Mouse (Mus musculus): ENCODE measurements around the gene Acly. TPM values are rescaled to one million over a fixed set of nuclear protein-coding genes. Genes with fewer than 3 reads are reported as not detected.

Gene Acly
- polyA plus RNA-seq, 1 experiment from 2014 or later = 159 TPM

- Histone ChIP-seq H3K4me3 (ENCODE audit: low read depth, low read length) (peak overlapping the region; percentile 68), H3K27ac (ENCODE audit: low read depth, low read length) (no peak overlapping the region), H3K9me3 (ENCODE audit: control insufficient read depth, low read length) (no peaks in the 10 kb centered on the region), H3K4me2 (peak overlapping the region; percentile 70), H3K27me3 (replicated peaks; ENCODE audit: control insufficient read depth, insufficient read depth, low read length) (no peaks in the 10 kb centered on the region), H3K4me1 (replicated peaks; ENCODE audit: control insufficient read depth, insufficient read depth, low read length) (peaks cover 11% of the 10 kb centered on the region), H3K9ac (ENCODE audit: low read depth, low read length) (peak overlapping the region; percentile 78), H3K36me3 (ENCODE audit: control insufficient read depth, insufficient read depth, low read length) (peaks cover 13% of the 10 kb centered on the region)
- ATAC-seq (replicated peaks; ENCODE audit: low FRiP score) (peak; percentile 94), DNase-seq (ENCODE audit: low spot score) (peak; percentile 75)
- 2% methylated on average over 50 of the region's 52 CpGs for WGBS
These were observed 86.9 kb downstream of the Acly start for GRCm38 (mm10) chr11:100440691-100441522.

- Histone ChIP-seq H3K9ac (ENCODE audit: low read depth, low read length) (no peak overlapping the region), H3K4me3 (ENCODE audit: low read depth, low read length) (no peak overlapping the region), H3K4me2 (no peak overlapping the region), H3K27me3 (replicated peaks; ENCODE audit: control insufficient read depth, insufficient read depth, low read length) (no peaks in the 10 kb centered on the region), H3K9me3 (ENCODE audit: control insufficient read depth, low read length) (no peaks in the 10 kb centered on the region), H3K27ac (ENCODE audit: low read depth, low read length) (no peak overlapping the region), H3K36me3 (ENCODE audit: control insufficient read depth, insufficient read depth, low read length) (peaks cover 13% of the 10 kb centered on the region), H3K4me1 (replicated peaks; ENCODE audit: control insufficient read depth, insufficient read depth, low read length) (peaks cover 11% of the 10 kb centered on the region)
- ATAC-seq (replicated peaks; ENCODE audit: low FRiP score) = no peak
- no peak for DNase-seq (ENCODE audit: low spot score)
- 90% methylated on average over 1 of the region's 1 CpGs for WGBS
These were observed 89.9 kb downstream of the Acly start for GRCm38 (mm10) chr11:100437901-100438300.

DNA sequence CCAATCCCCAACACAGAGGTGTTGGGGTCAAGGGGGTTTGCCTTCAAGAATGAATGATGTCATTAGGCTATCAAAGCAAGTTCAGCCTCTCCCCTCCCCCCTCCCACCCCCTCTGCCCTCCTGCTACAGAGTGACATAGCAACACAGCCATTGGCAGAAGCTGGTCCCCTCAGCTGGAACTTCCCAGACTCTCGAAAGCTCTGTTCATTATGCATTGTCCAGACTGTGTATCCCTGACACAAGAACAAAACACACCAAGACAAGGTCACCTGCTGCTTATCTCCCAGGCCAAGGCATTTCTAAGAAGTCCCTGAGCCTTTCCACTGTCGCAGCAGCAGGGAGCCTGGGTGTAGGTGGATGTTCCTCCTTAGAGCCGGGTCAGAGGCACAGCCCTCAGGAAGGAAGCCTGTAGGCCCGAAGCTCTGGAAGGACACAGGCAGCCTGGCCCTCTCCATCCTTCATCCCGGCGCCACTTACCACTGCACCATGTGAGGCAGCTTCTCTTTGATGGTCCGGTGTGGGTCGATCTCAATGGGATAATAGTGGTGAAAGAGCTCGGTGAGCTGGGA is 92.0 kb downstream of the Acly start:
- Histone ChIP-seq H3K4me3 (ENCODE audit: low read depth, low read length) (no peak overlapping the region), H3K4me2 (no peak overlapping the region), H3K36me3 (ENCODE audit: control insufficient read depth, insufficient read depth, low read length) (peaks cover 16% of the 10 kb centered on the region), H3K9ac (ENCODE audit: low read depth, low read length) (no peak overlapping the region), H3K27me3 (replicated peaks; ENCODE audit: control insufficient read depth, insufficient read depth, low read length) (no peaks in the 10 kb centered on the region), H3K9me3 (ENCODE audit: control insufficient read depth, low read length) (no peaks in the 10 kb centered on the region), H3K4me1 (replicated peaks; ENCODE audit: control insufficient read depth, insufficient read depth, low read length) (peaks cover 8% of the 10 kb centered on the region), H3K27ac (ENCODE audit: low read depth, low read length) (no peak overlapping the region)
- DNase-seq (ENCODE audit: low spot score) (no peak), ATAC-seq (replicated peaks; ENCODE audit: low FRiP score) (no peak)
- 84% methylated on average over 9 of the region's 9 CpGs for WGBS

DNA sequence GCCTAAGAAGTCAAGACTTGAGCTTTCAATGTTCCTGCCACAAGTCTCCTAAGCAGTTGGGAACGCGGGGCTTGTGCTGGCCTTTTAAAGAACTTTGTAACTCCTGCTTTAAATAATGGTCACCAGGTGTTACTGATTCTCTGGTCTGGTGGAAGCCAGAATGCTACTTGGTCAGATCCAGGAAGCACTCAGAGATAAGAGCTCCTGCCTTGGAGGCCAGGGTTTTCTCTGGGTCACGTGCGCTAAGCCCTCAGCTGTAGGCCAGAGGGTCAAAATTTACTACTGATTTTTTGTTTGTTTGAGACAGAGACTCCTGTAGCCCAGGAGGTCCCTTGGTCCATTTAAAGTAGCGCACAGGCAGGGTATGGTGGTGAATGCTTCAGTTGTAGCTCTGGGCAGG is 95.8 kb downstream of the Acly start:
- WGBS = 68% methylated on average over 5 of the region's 5 CpGs
- H3K36me3 ChIP-seq (ENCODE audit: control insufficient read depth, insufficient read depth, low read length) = peaks cover 8% of the 10 kb centered on the region; the same call in 1 of the 2 replicates
- H3K4me1 ChIP-seq (replicated peaks; ENCODE audit: control insufficient read depth, insufficient read depth, low read length) = no peaks in the 10 kb centered on the region
- no peak overlapping the region for H3K9ac ChIP-seq (ENCODE audit: low read depth, low read length)
- ATAC-seq (replicated peaks; ENCODE audit: low FRiP score) (no peak), DNase-seq (ENCODE audit: low spot score) (no peak)
- no peak overlapping the region for H3K27ac ChIP-seq (ENCODE audit: low read depth, low read length)
- no peaks in the 10 kb centered on the region for H3K27me3 ChIP-seq (replicated peaks; ENCODE audit: control insufficient read depth, insufficient read depth, low read length)
- no peaks in the 10 kb centered on the region for H3K9me3 ChIP-seq (ENCODE audit: control insufficient read depth, low read length)
- H3K4me2 ChIP-seq = no peak overlapping the region
- H3K4me3 ChIP-seq (ENCODE audit: low read depth, low read length) = no peak overlapping the region

DNA sequence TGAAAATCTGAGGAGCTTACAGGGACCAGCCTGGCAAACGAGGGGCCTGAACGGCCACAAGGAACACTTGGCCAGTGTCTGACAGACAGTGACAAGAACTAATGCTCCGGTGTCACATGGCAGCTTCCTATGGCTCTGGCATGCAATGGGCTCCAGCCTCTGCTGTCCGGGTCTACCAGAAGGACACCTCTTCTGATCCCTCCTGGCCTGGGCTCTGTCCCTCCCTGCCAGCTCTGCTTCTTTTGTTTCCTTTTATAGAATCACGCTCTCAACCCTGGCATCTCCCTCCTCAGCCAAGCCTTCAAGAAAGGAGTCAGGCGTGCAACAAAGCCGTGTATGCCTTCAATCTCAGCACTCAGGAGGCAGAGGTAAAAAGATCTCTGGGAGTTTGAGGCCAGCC is 97.7 kb downstream of the Acly start:
- no peak overlapping the region; the same call in 1 of the 2 replicates for H3K27ac ChIP-seq (ENCODE audit: low read depth, low read length)

GRCm38 (mm10) chr11:100428612-100429199 is 99.1 kb downstream of the Acly start:
- 71% methylated on average over 9 of the region's 9 CpGs for WGBS
- H3K9ac ChIP-seq (ENCODE audit: low read depth, low read length) = no peak overlapping the region
- no peak overlapping the region for H3K27ac ChIP-seq (ENCODE audit: low read depth, low read length)
- no peak for DNase-seq (ENCODE audit: low spot score)
- no peak overlapping the region for H3K4me3 ChIP-seq (ENCODE audit: low read depth, low read length)
- peaks cover 5% of the 10 kb centered on the region for H3K4me1 ChIP-seq (replicated peaks; ENCODE audit: control insufficient read depth, insufficient read depth, low read length)
- no peaks in the 10 kb centered on the region for H3K9me3 ChIP-seq (ENCODE audit: control insufficient read depth, low read length)
- ATAC-seq (replicated peaks; ENCODE audit: low FRiP score) = no peak
- H3K36me3 ChIP-seq (ENCODE audit: control insufficient read depth, insufficient read depth, low read length) = peaks cover 3% of the 10 kb centered on the region; the same call in 1 of the 2 replicates
- H3K27me3 ChIP-seq (replicated peaks; ENCODE audit: control insufficient read depth, insufficient read depth, low read length) = no peaks in the 10 kb centered on the region
- no peak overlapping the region for H3K4me2 ChIP-seq

More for the DNA sequence above, 97.7 kb downstream of the Acly start:
- Histone ChIP-seq H3K4me1 (replicated peaks; ENCODE audit: control insufficient read depth, insufficient read depth, low read length) (peaks cover 5% of the 10 kb centered on the region), H3K27me3 (replicated peaks; ENCODE audit: control insufficient read depth, insufficient read depth, low read length) (no peaks in the 10 kb centered on the region), H3K9ac (ENCODE audit: low read depth, low read length) (no peak overlapping the region), H3K4me3 (ENCODE audit: low read depth, low read length) (no peak overlapping the region), H3K36me3 (ENCODE audit: control insufficient read depth, insufficient read depth, low read length) (peaks cover 3% of the 10 kb centered on the region; the same call in 1 of the 2 replicates), H3K9me3 (ENCODE audit: control insufficient read depth, low read length) (no peaks in the 10 kb centered on the region), H3K4me2 (no peak overlapping the region)
- no peak for DNase-seq (ENCODE audit: low spot score)
- WGBS = 91% methylated on average over 7 of the region's 7 CpGs
- ATAC-seq (replicated peaks; ENCODE audit: low FRiP score) = no peak

GRCm38 (mm10) chr11:100426820-100427219 is 101.0 kb downstream of the Acly start:
- ATAC-seq (replicated peaks; ENCODE audit: low FRiP score) = no peak
- H3K9ac ChIP-seq (ENCODE audit: low read depth, low read length) = no peak overlapping the region
- peaks cover 4% of the 10 kb centered on the region; the same call in 1 of the 2 replicates for H3K36me3 ChIP-seq (ENCODE audit: control insufficient read depth, insufficient read depth, low read length)
- H3K27ac ChIP-seq (ENCODE audit: low read depth, low read length) = no peak overlapping the region
- no peaks in the 10 kb centered on the region for H3K9me3 ChIP-seq (ENCODE audit: control insufficient read depth, low read length)
- peaks cover 5% of the 10 kb centered on the region for H3K4me1 ChIP-seq (replicated peaks; ENCODE audit: control insufficient read depth, insufficient read depth, low read length)
- H3K4me2 ChIP-seq = no peak overlapping the region
- WGBS = 71% methylated on average over 3 of the region's 3 CpGs
- no peak for DNase-seq (ENCODE audit: low spot score)
- no peaks in the 10 kb centered on the region; the same call in 1 of the 2 replicates for H3K27me3 ChIP-seq (replicated peaks; ENCODE audit: control insufficient read depth, insufficient read depth, low read length)
- no peak overlapping the region for H3K4me3 ChIP-seq (ENCODE audit: low read depth, low read length)
